Mouse (Mus musculus) heart, postnatal 0 days (tissue): ENCODE data around the gene Polr3e. TPM values are rescaled to one million over a fixed set of nuclear protein-coding genes. Genes with fewer than 3 reads are reported as not detected.
"Not testable (repeated sequence)": the region's sequence is repeated elsewhere in the genome, so short reads cannot be mapped to it uniquely, and the experiment has no call there.

Experiments
- ATAC-seq: fragments of 200-750 bp; cut with Nextera tagmentation; 2 replicates; pipeline ENCODE4 v1.8.0; 2017; ENCODE audit warnings: low read depth, moderate number of reproducible peaks, moderate library complexity; ENCODE audit not compliant: insufficient read depth
- DNase-seq: peaks from one replicate; pipeline ENCODE4 v3.0.0-alpha.2; 2016; ENCODE audit warnings: low spot score
- H3K27ac ChIP-seq: fragments of 300-500 bp; sonication (generic); 2 replicates; pipeline ENCODE4 v1.5.1; 2014; ENCODE audit warnings: low read depth, mild to moderate bottlenecking
- H3K27me3 ChIP-seq: fragments of 300-500 bp; sonication (generic); 2 replicates; pipeline ENCODE4 v1.6.1; 2014; ENCODE audit warnings: low read length, mixed read lengths; ENCODE audit not compliant: control insufficient read depth, insufficient read depth
- H3K36me3 ChIP-seq: fragments of 300-500 bp; sonication (generic); replicated peaks from 2 replicates; pipeline ENCODE4 v1.6.1; 2014; ENCODE audit warnings: low read length, mixed read lengths; ENCODE audit not compliant: control insufficient read depth, insufficient read depth
- H3K4me1 ChIP-seq: fragments of 300-500 bp; sonication (generic); 2 replicates; pipeline ENCODE4 v1.6.1; 2014; ENCODE audit warnings: antibody characterized with exemption; ENCODE audit not compliant: control insufficient read depth, insufficient read depth
- H3K4me2 ChIP-seq: fragments of 300-500 bp; sonication (generic); 2 replicates; pipeline ENCODE4 v1.6.1; 2014; ENCODE audit warnings: low read depth, mild to moderate bottlenecking, low read length, moderate library complexity
- H3K4me3 ChIP-seq: fragments of 300-500 bp; sonication (generic); 2 replicates; pipeline ENCODE4 v1.5.1; 2014; ENCODE audit warnings: low read depth, low read length
- H3K9ac ChIP-seq: fragments of 300-500 bp; sonication (generic); replicated peaks from 2 replicates; pipeline ENCODE4 v1.6.1; 2014; ENCODE audit warnings: low read depth, low read length, mixed read lengths
- H3K9me3 ChIP-seq: fragments of 300-500 bp; sonication (generic); replicated peaks from 2 replicates; pipeline ENCODE4 v1.6.1; 2016; ENCODE audit warnings: low read length; ENCODE audit not compliant: control insufficient read depth
- CTCF ChIP-seq: IDR thresholded peaks from 2 replicates; pipeline ENCODE4 v1.5.1; 2016; ENCODE audit warnings: antibody characterized with exemption, control low read depth, low read depth
- EP300 ChIP-seq: IDR thresholded peaks from 2 replicates; pipeline ENCODE4 v1.6.1; 2016; ENCODE audit warnings: antibody characterized with exemption, low read depth
- WGBS: fragments of 180-500 bp; shearing (Covaris S2); extraction: QIAGEN DNeasy Blood & Tissue Kit; methylation state at CpG from one replicate; pipeline ENCODE4 v1.1.7; 2014; 5-methylcytosine and 5-hydroxymethylcytosine counted together
- polyA plus RNA-seq: library from polyadenylated mRNA; unstranded; fragments of >200 nt; fragmentation: Nextera tagmentation; extraction: Ambion mirVana; gene quantifications from 2 replicates; pipeline ENCODE4 v1.2.1, GENCODE M21; 2015
- total RNA-seq: library from RNA; depleted of rRNA; stranded (reverse); fragments of >200 nt; gene quantifications from 2 replicates; pipeline ENCODE4 v1.2.3, GENCODE M21; 2014; ENCODE audit warnings: low replicate concordance

The Polr3e gene
- total and polyA plus RNA-seq, 2 experiments from 2014 or later = 12.2 to 14.5 TPM

DNA sequence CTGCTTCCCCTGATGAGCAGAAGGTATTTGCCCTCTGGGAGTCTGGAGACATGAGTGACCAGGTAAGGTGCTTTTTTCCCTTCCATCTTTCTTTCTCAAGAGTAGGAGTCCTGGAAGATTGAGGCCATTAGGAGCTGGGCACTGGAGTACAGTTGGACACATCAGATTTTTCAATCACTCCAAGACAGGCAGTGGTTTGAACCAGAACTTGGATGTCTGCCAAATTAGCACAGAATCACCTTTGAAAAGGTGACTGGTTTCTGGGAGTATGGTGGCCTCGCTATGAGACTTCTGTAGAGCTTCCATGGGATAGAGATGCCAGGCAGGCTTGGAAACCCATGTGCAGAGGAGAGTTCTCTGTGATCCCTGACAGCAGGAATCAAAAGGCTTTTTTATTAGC, 25.0 kb downstream of the Polr3e start:
- Histone ChIP-seq H3K4me2 (no peak overlapping the region), H3K27ac (no peak overlapping the region), H3K4me3 (no peak overlapping the region), H3K4me1 (no peaks in the 10 kb centered on the region), H3K9ac (no peak overlapping the region), H3K36me3 (peaks cover 81% of the 10 kb centered on the region), H3K27me3 (no peaks in the 10 kb centered on the region), H3K9me3 (no peaks in the 10 kb centered on the region)
- no peak for ATAC-seq
- 72% methylated on average over 1 of the region's 1 CpGs for WGBS
- TF ChIP-seq CTCF (no peak), EP300 (no peak)
- DNase-seq = no peak

DNA sequence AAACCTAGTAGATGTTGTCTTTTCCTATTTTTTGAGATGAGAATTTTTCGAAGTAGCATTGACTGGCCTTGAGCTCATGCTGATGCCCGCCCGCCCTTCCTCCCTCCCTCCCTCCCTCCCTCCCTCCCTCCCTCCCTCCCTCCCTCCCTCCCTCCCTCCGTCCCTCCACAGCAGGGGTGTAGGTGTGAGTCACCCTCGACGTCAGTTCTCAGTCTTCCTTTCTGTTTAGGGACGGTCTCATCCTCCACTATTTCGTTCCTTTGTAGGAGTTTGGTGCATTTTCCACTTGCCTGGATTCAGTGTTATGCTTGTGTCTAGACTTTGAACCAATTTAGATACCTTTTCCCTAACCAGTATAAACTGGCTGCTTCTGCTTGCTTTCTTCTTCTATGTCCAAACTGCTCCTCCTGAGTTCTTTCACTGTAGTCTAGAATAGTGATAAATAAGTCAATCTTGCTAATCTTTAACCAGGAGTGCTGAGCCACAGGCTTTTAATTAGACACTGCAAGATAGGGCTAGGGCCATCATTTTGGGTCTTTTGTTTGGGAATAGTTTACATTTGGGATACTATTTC, 26.5 kb downstream of the Polr3e start:
- DNase-seq = no peak
- Histone ChIP-seq H3K27ac (no peak overlapping the region), H3K4me3 (no peak overlapping the region), H3K4me2 (no peak overlapping the region), H3K4me1 (no peaks in the 10 kb centered on the region), H3K9ac (no peak overlapping the region), H3K27me3 (no peaks in the 10 kb centered on the region), H3K36me3 (peaks cover 71% of the 10 kb centered on the region), H3K9me3 (no peaks in the 10 kb centered on the region)
- 72% methylated on average over 7 of the region's 8 CpGs for WGBS
- no peak for ATAC-seq
- TF ChIP-seq CTCF = no peak
- no peak for TF ChIP-seq EP300

DNA sequence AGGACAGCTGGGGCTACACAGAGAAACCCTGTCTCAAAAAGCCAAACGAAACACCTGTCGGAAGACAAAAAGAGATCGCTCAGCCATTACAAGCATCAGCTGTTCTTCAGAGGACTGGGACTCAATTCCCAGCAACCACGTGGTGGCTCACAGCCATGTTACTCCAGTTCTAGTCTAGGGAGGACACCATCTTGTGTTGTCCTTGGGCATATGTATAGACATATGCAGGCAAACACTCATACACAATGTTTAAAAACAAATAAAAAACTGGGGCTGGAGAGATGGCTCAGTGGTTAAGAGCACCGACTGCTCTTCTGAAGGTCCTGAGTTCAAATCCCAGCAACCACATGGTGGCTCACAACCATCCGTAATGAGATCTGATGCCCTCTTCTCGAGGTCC, 36.0 kb downstream of the Polr3e start:
- ATAC-seq, H3K27me3 ChIP-seq, H3K4me3 ChIP-seq, H3K4me2 ChIP-seq, H3K9ac ChIP-seq, H3K27ac ChIP-seq, DNase-seq, H3K9me3 ChIP-seq, H3K4me1 ChIP-seq: not testable (repeated sequence)
- peaks cover 30% of the 10 kb centered on the region for H3K36me3 ChIP-seq
- WGBS = 88% methylated on average over 7 of the region's 7 CpGs

DNA sequence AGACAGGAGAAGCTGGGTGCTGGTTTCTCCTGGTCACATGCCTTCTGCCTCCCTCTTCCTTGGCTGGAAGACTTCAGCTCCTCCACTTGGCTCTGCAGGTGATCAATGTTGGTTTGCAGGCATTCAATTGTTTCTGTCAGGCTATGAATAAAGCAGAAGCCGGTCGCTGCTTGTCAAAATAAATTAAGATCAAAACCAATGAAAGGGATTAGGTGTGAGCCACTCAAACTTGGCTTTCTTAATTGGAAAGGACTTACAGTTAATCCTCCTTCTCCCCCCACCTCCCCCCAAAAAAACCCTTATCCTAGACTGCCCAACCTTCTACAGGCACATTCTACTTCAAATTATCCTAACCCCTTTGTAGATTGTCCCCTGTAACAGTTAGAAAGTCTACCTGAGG, 42.6 kb downstream of the Polr3e start:
- Histone ChIP-seq H3K27ac (no peak overlapping the region), H3K27me3 (no peaks in the 10 kb centered on the region), H3K4me2 (no peak overlapping the region), H3K9me3 (no peaks in the 10 kb centered on the region), H3K4me3 (no peak overlapping the region), H3K36me3 (peaks cover 39% of the 10 kb centered on the region), H3K9ac (no peak overlapping the region), H3K4me1 (no peaks in the 10 kb centered on the region; the same call in 1 of the 2 replicates)
- WGBS = 79% methylated on average over 2 of the region's 2 CpGs
- ATAC-seq = no peak
- no peak for DNase-seq
- no peak for TF ChIP-seq CTCF
- TF ChIP-seq EP300 = no peak

DNA sequence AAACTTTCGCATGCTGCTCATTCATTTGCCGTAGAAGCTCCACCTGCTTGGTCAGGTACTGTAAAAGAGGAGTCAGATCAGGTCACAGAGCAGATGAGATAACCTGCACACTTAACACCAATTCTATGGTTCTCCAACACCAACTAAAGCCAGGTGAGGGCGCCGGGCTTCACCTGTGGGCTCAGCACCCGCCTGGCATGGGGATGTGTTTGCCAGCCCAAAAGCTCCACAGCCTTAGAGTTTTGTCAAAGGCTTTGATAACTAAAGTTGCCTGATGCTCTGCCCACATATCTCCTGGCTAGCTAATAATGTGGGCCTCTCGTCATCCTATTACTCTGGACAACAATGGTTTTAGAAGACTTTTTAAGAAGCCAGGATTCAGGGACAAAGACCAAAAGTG, 43.1 kb downstream of the Polr3e start:
- DNase-seq = no peak
- no peak overlapping the region for H3K4me3 ChIP-seq
- H3K9me3 ChIP-seq = no peaks in the 10 kb centered on the region
- ATAC-seq = no peak
- no peak overlapping the region for H3K27ac ChIP-seq
- no peaks in the 10 kb centered on the region; the same call in 1 of the 2 replicates for H3K4me1 ChIP-seq
- H3K4me2 ChIP-seq = no peak overlapping the region
- H3K27me3 ChIP-seq = no peaks in the 10 kb centered on the region
- H3K9ac ChIP-seq = no peak overlapping the region
- H3K36me3 ChIP-seq = peaks cover 39% of the 10 kb centered on the region
- 79% methylated on average over 6 of the region's 6 CpGs for WGBS
- TF ChIP-seq CTCF = no peak
- no peak for TF ChIP-seq EP300

DNA sequence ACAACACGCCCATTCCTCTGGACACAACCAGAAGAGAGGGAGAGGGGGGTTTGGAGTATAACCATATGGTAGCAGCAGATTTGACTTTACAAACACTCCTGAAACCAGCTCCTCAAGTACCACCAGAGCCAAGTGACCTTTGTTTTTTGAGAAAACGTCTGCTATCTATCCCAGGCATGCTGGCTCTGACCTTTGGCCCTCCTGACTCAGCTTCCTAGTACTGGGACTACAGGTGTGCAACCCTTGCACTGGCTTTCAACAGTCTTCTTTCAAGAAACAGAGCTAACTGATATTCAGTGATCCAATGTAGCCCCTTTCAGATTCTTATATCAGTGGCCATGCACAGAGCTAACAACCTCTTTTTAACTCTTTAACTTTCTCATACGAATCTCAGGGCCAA, 44.3 kb downstream of the Polr3e start:
- TF ChIP-seq EP300 = no peak
- TF ChIP-seq CTCF = no peak
- no peaks in the 10 kb centered on the region for H3K9me3 ChIP-seq
- WGBS = 63% methylated on average over 3 of the region's 3 CpGs

More for the DNA sequence above, 44.3 kb downstream of the Polr3e start:
- no peaks in the 10 kb centered on the region for H3K27me3 ChIP-seq
- H3K9ac ChIP-seq = no peak overlapping the region
- H3K4me2 ChIP-seq = no peak overlapping the region
- DNase-seq (no peak), ATAC-seq (no peak)
- no peaks in the 10 kb centered on the region; the same call in 1 of the 2 replicates for H3K4me1 ChIP-seq
- no peak overlapping the region for H3K4me3 ChIP-seq
- H3K27ac ChIP-seq = no peak overlapping the region
- H3K36me3 ChIP-seq = peaks cover 28% of the 10 kb centered on the region
